Mouse (Mus musculus): ENCODE results near the gene Ppm1l.

GRCm38 (mm10) chr3:69559975-69560330 is 243.3 kb downstream of the Ppm1l start:
- TF ChIP-seq GATA1 (IDR thresholded peaks at IDR 0.05; ENCODE audit: borderline replicate concordance, low read length) = no peak
- no peak for TF ChIP-seq FLI1 (IDR thresholded peaks at IDR 0.05; ENCODE audit: low read length)

All from megakaryocyte, embryonic 14.5 days (primary cell).